In the genomic region with DNA sequence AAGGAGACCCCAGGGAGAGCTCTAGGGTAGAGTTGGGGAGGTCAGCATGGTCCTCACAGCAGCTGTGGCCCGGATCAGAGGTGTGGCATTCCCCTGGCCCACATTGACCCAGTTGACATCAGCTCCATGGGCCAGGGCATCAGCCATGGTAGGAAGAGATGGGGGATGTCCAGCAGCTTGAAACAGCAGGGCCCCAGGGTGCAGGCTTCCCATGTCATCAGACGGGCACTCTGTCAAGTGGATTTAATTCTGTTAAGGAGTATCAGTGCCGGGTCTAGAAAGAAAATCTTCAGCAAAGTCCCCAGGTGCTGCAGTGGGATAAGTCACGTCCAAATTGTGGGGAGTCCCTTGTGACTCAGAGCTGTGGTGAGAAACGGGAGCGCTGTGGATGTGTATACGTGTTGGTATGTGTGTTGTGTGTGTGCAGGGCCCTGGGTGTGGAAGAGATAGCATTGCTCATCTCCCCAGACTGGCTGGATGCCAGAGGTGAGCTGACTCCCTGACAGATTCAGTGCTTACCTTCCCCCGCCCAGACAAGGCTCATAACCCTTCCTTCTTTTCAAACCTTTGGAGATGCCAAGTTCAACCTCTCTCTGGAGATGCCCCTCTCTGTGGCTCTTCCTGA, we compare ENCODE assay signal across 18 mouse cellular contexts. TPM values are rescaled to one million over a fixed set of nuclear protein-coding genes. Genes with fewer than 3 reads are reported as not detected.
DNase-seq lines count a peak whose midpoint lies in the region; ATAC-seq and TF ChIP-seq lines count a peak whose summit lies in the region.
"Had no signal": no experiment of that assay in that cellular context is flagged by ENCODE, and none has a peak within 500 bp of the region (broad histone marks: within the 10 kb centered on the region; RNA-seq: fewer than 3 reads in every experiment).

No protein-coding gene starts in this region.

- ATAC-seq in megakaryocyte-erythroid progenitor cell, adult 5-6 weeks (replicated peaks; ENCODE audit: low FRiP score, low TSS enrichment, poor library complexity, severe bottlenecking), result peak; percentile 26; the same call in 1 of the 2 replicates
- ATAC-seq in forebrain, postnatal 0 days, result no peak
- ATAC-seq: hindbrain, embryonic 16.5 days had no signal

- H3K27ac ChIP-seq in heart, adult 2 months, result peak overlapping the region; percentile 67
- H3K27ac ChIP-seq in MEL (ENCODE audit: control insufficient read depth, low read depth, low read length), result peak overlapping the region; percentile 25
- no peak overlapping the region for H3K27ac ChIP-seq in forebrain, postnatal 0 days (ENCODE audit: low read depth, low read length)
- H3K27ac ChIP-seq: liver, embryonic 14.5 days; neural tube, embryonic 15.5 days had no signal

- no peaks in the 10 kb centered on the region for H3K9me3 ChIP-seq in MEL (replicated peaks; ENCODE audit: insufficient read depth, low read length)
- H3K9me3 ChIP-seq in forebrain, postnatal 0 days (ENCODE audit: low read length), result no peaks in the 10 kb centered on the region
- H3K9me3 ChIP-seq: neural tube, embryonic 15.5 days had no signal

- no peaks in the 10 kb centered on the region for H3K36me3 ChIP-seq in heart, adult 2 months (ENCODE audit: control insufficient read depth, insufficient read depth, low read length)
- peaks cover 0 to 22% of the 10 kb centered on the region in 2 experiments; a peak in 2 of 4 replicates for H3K36me3 ChIP-seq in MEL (ENCODE audit: control insufficient read depth in 1 of 2, insufficient read depth in 2 of 2, low read length in 2 of 2)
- H3K36me3 ChIP-seq in forebrain, postnatal 0 days (ENCODE audit: insufficient read depth), result no peaks in the 10 kb centered on the region
- H3K36me3 ChIP-seq: neural tube, embryonic 15.5 days had no signal

- TF ChIP-seq POLR2A in heart, adult 2 months (IDR thresholded peaks at IDR 0.05; ENCODE audit: insufficient read depth, low read depth, low read length), result no peak
- TF ChIP-seq POLR2A in MEL (IDR thresholded peaks at IDR 0.05; ENCODE audit: control insufficient read depth in 1 of 2, insufficient read depth in 1 of 2, low read depth in 1 of 2, low read length in 2 of 2, poor library complexity in 1 of 2), result no peak

- intact Hi-C loops in heart, adult 2 months (cut with DNase I), result no loop called here

- H3K9ac ChIP-seq in heart, adult 2 months (ENCODE audit: low read depth, low read length), result no peak overlapping the region
- H3K9ac ChIP-seq in MEL (ENCODE audit: control insufficient read depth, low read depth, low read length, poor library complexity, severe bottlenecking), result no peak overlapping the region
- no peak overlapping the region for H3K9ac ChIP-seq in forebrain, postnatal 0 days
- H3K9ac ChIP-seq: liver, embryonic 14.5 days; neural tube, embryonic 15.5 days had no signal

- TF ChIP-seq EP300 in heart, adult 2 months (IDR thresholded peaks at IDR 0.05; ENCODE audit: insufficient read depth, low read depth, low read length), result no peak
- peak; percentile 75 to 91; a peak in 3 of 4 replicates for TF ChIP-seq EP300 in MEL (IDR thresholded peaks at IDR 0.05; ENCODE audit: low read depth in 1 of 2, low read length in 2 of 2)

- no peak overlapping the region for H3K4me3 ChIP-seq in heart, adult 2 months
- H3K4me3 ChIP-seq in MEL (ENCODE audit: control insufficient read depth in 1 of 2, insufficient read depth in 1 of 2, low read depth in 2 of 2, low read length in 2 of 2), result no peak overlapping the region
- H3K4me3 ChIP-seq in forebrain, postnatal 0 days (ENCODE audit: low read depth, low read length), result no peak overlapping the region
- H3K4me3 ChIP-seq: erythroblast, embryonic 14.5 days; neural tube, embryonic 15.5 days had no signal

- DNase-seq in heart, adult 2 months, result peak in 1 of 2 experiments; percentile 14
- no peak for DNase-seq in heart, adult 9 months (ENCODE audit: low spot score in 2 of 2)
- DNase-seq in kidney, postnatal 14 days, result peak; percentile 44
- DNase-seq in kidney, adult 9 months, result no peak
- peak; percentile 96 for DNase-seq in MEL (ENCODE audit: low read depth, low spot score)
- DNase-seq in forebrain, postnatal 0 days, result no peak
- DNase-seq: adrenal gland, postnatal 36 days had no signal

- TF ChIP-seq RAD21 in MEL (IDR thresholded peaks at IDR 0.05; ENCODE audit: low read depth, low read length), result no peak; the same call in 1 of the 2 replicates

- H3K79me2 ChIP-seq in heart, adult 2 months (replicated peaks; ENCODE audit: control insufficient read depth, insufficient read depth, low read length), result no peaks in the 10 kb centered on the region
- no peaks in the 10 kb centered on the region for H3K79me2 ChIP-seq in MEL (ENCODE audit: control insufficient read depth, insufficient read depth, low read length, poor library complexity)

- no peak for TF ChIP-seq CTCF in heart, adult 2 months (IDR thresholded peaks at IDR 0.05)
- TF ChIP-seq CTCF in MEL (IDR thresholded peaks at IDR 0.05 in 2 of 3, conservative IDR thresholded peaks at IDR 0.05 in 1 of 3; ENCODE audit: control insufficient read depth in 1 of 3, insufficient read depth in 1 of 3, low read depth in 2 of 3, low read length in 3 of 3, poor library complexity in 1 of 3, severe bottlenecking in 1 of 3), result no peak
- no peak for TF ChIP-seq CTCF in forebrain, postnatal 0 days (IDR thresholded peaks at IDR 0.05; ENCODE audit: low read depth)

- peaks cover 5% of the 10 kb centered on the region for H3K4me1 ChIP-seq in heart, adult 2 months (ENCODE audit: control insufficient read depth, insufficient read depth, low read length)
- peaks cover 12 to 41% of the 10 kb centered on the region in 2 experiments for H3K4me1 ChIP-seq in MEL (ENCODE audit: control insufficient read depth in 1 of 2, insufficient read depth in 2 of 2, low read length in 2 of 2)
- peaks cover 9% of the 10 kb centered on the region; the same call in 1 of the 2 replicates for H3K4me1 ChIP-seq in forebrain, postnatal 0 days (ENCODE audit: insufficient read depth)

- no peak overlapping the region for H3K4me2 ChIP-seq in forebrain, postnatal 0 days (ENCODE audit: low read depth)
- H3K4me2 ChIP-seq: neural tube, embryonic 15.5 days had no signal

- 81% methylated on average over 8 of the region's 8 CpGs for WGBS in heart, adult 2 months
- WGBS in forebrain, postnatal 0 days, result 88% methylated on average over 8 of the region's 8 CpGs

- H3K27me3 ChIP-seq in heart, adult 2 months (ENCODE audit: control insufficient read depth, insufficient read depth, low read length), result no peaks in the 10 kb centered on the region
- no peaks in the 10 kb centered on the region for H3K27me3 ChIP-seq in MEL (ENCODE audit: control insufficient read depth in 1 of 2, insufficient read depth in 2 of 2, low read length in 2 of 2)
- no peaks in the 10 kb centered on the region; the same call in 1 of the 2 replicates for H3K27me3 ChIP-seq in forebrain, postnatal 0 days (ENCODE audit: insufficient read depth, low read length)
- H3K27me3 ChIP-seq: CH12.LX had no signal

RNA-seq across cellular contexts. Expression of gene Kctd11, which starts 2.4 kb away (rescaled TPM):
- total RNA-seq in heart, adult 2 months (2021), result 1 to 10 TPM; 2.3 to 2.6 TPM
- polyA plus RNA-seq in heart, adult 2 months (2012; rRNA removed), result 2.9 TPM in 2 replicates
- total RNA-seq in MEL (2012; rRNA removed), result 0.19 and 0.26 TPM in 2 replicates
- under 1 TPM in 1 of 2 experiments, not detected in 1; 0.49 TPM for polyA plus RNA-seq in MEL (2012; ENCODE audit: insufficient read depth in 1 of 2, insufficient read length in 2 of 2, low read depth in 1 of 2, low replicate concordance in 2 of 2, missing spikeins in 1 of 2)
- total RNA-seq in megakaryocyte-erythroid progenitor cell, adult 5-6 weeks (2014; fragmentation: Nextera tagmentation), result 0.54 and 0.79 TPM in 2 replicates
- 1.3 TPM in 1 of 2 replicates, not detected in the other for total RNA-seq in megakaryocyte-erythroid progenitor cell, adult 5-6 weeks (2017)
- 1.0 and 1.3 TPM in 2 replicates for total RNA-seq in forebrain, postnatal 0 days (2014; rRNA removed)
- polyA plus RNA-seq in forebrain, postnatal 0 days (2015; fragmentation: Nextera tagmentation; extraction: Ambion mirVana), result 0.58 and 0.88 TPM in 2 replicates

RNA-seq across cellular contexts. Expression of gene Tmem95, which starts 5.8 kb away (rescaled TPM):
- total RNA-seq in heart, adult 2 months (2021), result not detected
- polyA plus RNA-seq in heart, adult 2 months (2012; rRNA removed), result not detected in 2 replicates
- total RNA-seq in MEL (2012; rRNA removed), result not detected in 2 replicates
- not detected for polyA plus RNA-seq in MEL (2012; ENCODE audit: insufficient read depth in 1 of 2, insufficient read length in 2 of 2, low read depth in 1 of 2, low replicate concordance in 2 of 2, missing spikeins in 1 of 2)
- not detected in 2 replicates for total RNA-seq in megakaryocyte-erythroid progenitor cell, adult 5-6 weeks (2014; fragmentation: Nextera tagmentation)
- total RNA-seq in megakaryocyte-erythroid progenitor cell, adult 5-6 weeks (2017), result not detected in 2 replicates
- total RNA-seq in forebrain, postnatal 0 days (2014; rRNA removed), result not detected in 2 replicates
- not detected in 2 replicates for polyA plus RNA-seq in forebrain, postnatal 0 days (2015; fragmentation: Nextera tagmentation; extraction: Ambion mirVana)
- total RNA-seq: adrenal gland, postnatal 36 days; CH12.LX; layer of hippocampus, adult 18-20 months; left cerebral cortex, postnatal 25 days had no signal
- polyA plus RNA-seq: erythroblast, embryonic 14.5 days; frontal cortex, adult 2 months; gonadal fat pad, adult 2 months; hindbrain, embryonic 16.5 days; liver, embryonic 14.5 days; neural tube, embryonic 15.5 days; thymus, postnatal 0 days had no signal

RNA-seq across cellular contexts. Expression of gene Acap1, which starts 11.7 kb away (rescaled TPM):
- total RNA-seq in heart, adult 2 months (2021), result 1 to 10 TPM in 1 of 2 experiments, under 1 TPM in 1; 0.65 to 1.1 TPM
- polyA plus RNA-seq in heart, adult 2 months (2012; rRNA removed), result 1.7 and 3.3 TPM in 2 replicates
- total RNA-seq in MEL (2012; rRNA removed), result 20.7 and 33.4 TPM in 2 replicates
- 10 to 100 TPM in 1 of 2 experiments, not detected in 1; 42.2 TPM for polyA plus RNA-seq in MEL (2012; ENCODE audit: insufficient read depth in 1 of 2, insufficient read length in 2 of 2, low read depth in 1 of 2, low replicate concordance in 2 of 2, missing spikeins in 1 of 2)
- 52.7 and 59.4 TPM in 2 replicates for total RNA-seq in megakaryocyte-erythroid progenitor cell, adult 5-6 weeks (2014; fragmentation: Nextera tagmentation)
- 40.3 and 55.2 TPM in 2 replicates for total RNA-seq in megakaryocyte-erythroid progenitor cell, adult 5-6 weeks (2017)
- total RNA-seq in forebrain, postnatal 0 days (2014; rRNA removed), result 0.90 TPM in 1 of 2 replicates, not detected in the other
- polyA plus RNA-seq in forebrain, postnatal 0 days (2015; fragmentation: Nextera tagmentation; extraction: Ambion mirVana), result 0.26 and 0.48 TPM in 2 replicates
- total RNA-seq: layer of hippocampus, adult 18-20 months; left cerebral cortex, postnatal 25 days had no signal

RNA-seq across cellular contexts. Expression of gene 2810408A11Rik, which starts 17.1 kb away (rescaled TPM):
- under 1 TPM; 0.23 to 0.34 TPM for total RNA-seq in heart, adult 2 months (2021)
- polyA plus RNA-seq in heart, adult 2 months (2012; rRNA removed), result 0.15 and 0.41 TPM in 2 replicates
- total RNA-seq in MEL (2012; rRNA removed), result 0.69 and 0.81 TPM in 2 replicates
- polyA plus RNA-seq in MEL (2012; ENCODE audit: insufficient read depth in 1 of 2, insufficient read length in 2 of 2, low read depth in 1 of 2, low replicate concordance in 2 of 2, missing spikeins in 1 of 2), result 1 to 10 TPM in 1 of 2 experiments, not detected in 1; 1.3 TPM
- 2.4 and 4.0 TPM in 2 replicates for total RNA-seq in megakaryocyte-erythroid progenitor cell, adult 5-6 weeks (2014; fragmentation: Nextera tagmentation)
- 3.4 and 4.1 TPM in 2 replicates for total RNA-seq in megakaryocyte-erythroid progenitor cell, adult 5-6 weeks (2017)
- 9.2 and 10.5 TPM in 2 replicates for total RNA-seq in forebrain, postnatal 0 days (2014; rRNA removed)
- 10.6 and 11.4 TPM in 2 replicates for polyA plus RNA-seq in forebrain, postnatal 0 days (2015; fragmentation: Nextera tagmentation; extraction: Ambion mirVana)

RNA-seq across cellular contexts. Expression of gene Neurl4, which starts 17.2 kb away (rescaled TPM):
- 10 to 100 TPM; 42.6 to 47.1 TPM for total RNA-seq in heart, adult 2 months (2021)
- polyA plus RNA-seq in heart, adult 2 months (2012; rRNA removed), result 31.5 and 54.1 TPM in 2 replicates
- total RNA-seq in MEL (2012; rRNA removed), result 47.3 and 58.0 TPM in 2 replicates
- 10 to 100 TPM in 1 of 2 experiments, not detected in 1; 50.9 TPM for polyA plus RNA-seq in MEL (2012; ENCODE audit: insufficient read depth in 1 of 2, insufficient read length in 2 of 2, low read depth in 1 of 2, low replicate concordance in 2 of 2, missing spikeins in 1 of 2)
- 31.7 and 51.2 TPM in 2 replicates for total RNA-seq in megakaryocyte-erythroid progenitor cell, adult 5-6 weeks (2014; fragmentation: Nextera tagmentation)
- 27.9 and 64.3 TPM in 2 replicates for total RNA-seq in megakaryocyte-erythroid progenitor cell, adult 5-6 weeks (2017)
- total RNA-seq in forebrain, postnatal 0 days (2014; rRNA removed), result 97.4 and 155 TPM in 2 replicates
- 15.6 and 18.2 TPM in 2 replicates for polyA plus RNA-seq in forebrain, postnatal 0 days (2015; fragmentation: Nextera tagmentation; extraction: Ambion mirVana)

Comparison
In these comparisons a context has a peak if more than half of its experiments do, and no peak if none do; other contexts are left out.
1. DNase-seq: peak in kidney, postnatal 14 days (single experiment) and MEL (single experiment); none in heart, adult 9 months (0 of 2), kidney, adult 9 months (single experiment) and forebrain, postnatal 0 days (single experiment).
2. RNA of gene Acap1, which starts 11.7 kb away (total RNA-seq): 40.3 to 59.4 TPM in megakaryocyte-erythroid progenitor cell, adult 5-6 weeks and 20.7 to 33.4 TPM in MEL; 0.65 to 1.1 TPM in heart, adult 2 months and 0.90 TPM in forebrain, postnatal 0 days; every median in the first group is over 10 times any median in the second.